Mouse (Mus musculus) cortical plate, adult 2 months (tissue): ENCODE measurements around the gene Henmt1. TPM values are rescaled to one million over a fixed set of nuclear protein-coding genes. Genes with fewer than 3 reads are reported as not detected.

Experiments
- H3K27ac ChIP-seq: fragments of 200-500 bp; 2 replicates; pipeline ENCODE4 v1.5.1; 2012; ENCODE audit warnings: low read length, control low read depth, inconsistent platforms; ENCODE audit not compliant: insufficient read depth
- H3K4me1 ChIP-seq: fragments of 200-500 bp; 2 replicates; pipeline ENCODE4 v1.6.1; 2011; ENCODE audit warnings: low read length; ENCODE audit not compliant: control insufficient read depth, insufficient read depth
- H3K4me3 ChIP-seq: fragments of 200-500 bp; 2 replicates; pipeline ENCODE4 v1.5.1; 2011; ENCODE audit warnings: mild to moderate bottlenecking, low read length, control low read depth; ENCODE audit not compliant: insufficient read depth
- CTCF ChIP-seq: fragments of 200-500 bp; IDR thresholded peaks from 2 replicates; pipeline ENCODE4 v1.5.1; 2011; ENCODE audit warnings: mild to moderate bottlenecking, control low read depth, low read length; ENCODE audit not compliant: insufficient read depth; ENCODE audit errors: extremely low read depth
- POLR2A ChIP-seq: fragments of 200-500 bp; IDR thresholded peaks from 2 replicates; pipeline ENCODE4 v1.6.1; 2011; ENCODE audit warnings: mild to moderate bottlenecking, low read length, control low read depth; ENCODE audit not compliant: insufficient read depth; ENCODE audit errors: extremely low read depth
- polyA plus RNA-seq: library from polyadenylated mRNA; depleted of rRNA; stranded (reverse); fragments of >200 nt; gene quantifications from 2 replicates; pipeline ENCODE4 v1.2.3, GENCODE M21; 2012

Henmt1 gene
- polyA plus RNA-seq, 1 experiment: 1.7 TPM

GRCm38 (mm10) chr3:108964361-108965044, 24.8 kb downstream of the Henmt1 start:
- Histone ChIP-seq H3K4me3 (no peak overlapping the region), H3K4me1 (peaks cover 7% of the 10 kb centered on the region), H3K27ac (no peak overlapping the region)
- no peak for TF ChIP-seq POLR2A
- 0 out of 2 replicates have a peak, but pooled peaks have one; percentile 10 for TF ChIP-seq CTCF

DNA sequence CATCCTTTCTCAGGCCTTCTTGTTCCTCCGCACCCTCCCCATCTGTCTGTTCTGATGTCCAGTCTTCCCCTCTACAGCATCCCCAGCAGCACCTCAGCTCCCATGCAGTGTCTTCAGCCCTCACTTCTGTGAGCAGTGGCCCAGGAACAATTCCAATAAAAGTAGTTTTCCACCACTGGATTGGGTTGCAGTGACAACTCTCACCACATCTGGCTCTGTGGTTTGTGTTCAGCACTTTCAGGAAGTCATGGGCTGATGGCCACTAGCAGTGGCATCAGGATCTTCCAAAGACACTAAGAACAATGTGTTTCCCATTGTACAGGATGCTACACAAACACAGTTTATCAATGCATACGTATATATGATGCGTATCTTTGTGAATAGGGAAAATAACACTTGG, 26.4 kb downstream of the Henmt1 start:
- H3K4me3 ChIP-seq: no peak overlapping the region
- no peak for TF ChIP-seq CTCF
- TF ChIP-seq POLR2A: no peak
- peaks cover 7% of the 10 kb centered on the region for H3K4me1 ChIP-seq
- no peak overlapping the region for H3K27ac ChIP-seq

DNA sequence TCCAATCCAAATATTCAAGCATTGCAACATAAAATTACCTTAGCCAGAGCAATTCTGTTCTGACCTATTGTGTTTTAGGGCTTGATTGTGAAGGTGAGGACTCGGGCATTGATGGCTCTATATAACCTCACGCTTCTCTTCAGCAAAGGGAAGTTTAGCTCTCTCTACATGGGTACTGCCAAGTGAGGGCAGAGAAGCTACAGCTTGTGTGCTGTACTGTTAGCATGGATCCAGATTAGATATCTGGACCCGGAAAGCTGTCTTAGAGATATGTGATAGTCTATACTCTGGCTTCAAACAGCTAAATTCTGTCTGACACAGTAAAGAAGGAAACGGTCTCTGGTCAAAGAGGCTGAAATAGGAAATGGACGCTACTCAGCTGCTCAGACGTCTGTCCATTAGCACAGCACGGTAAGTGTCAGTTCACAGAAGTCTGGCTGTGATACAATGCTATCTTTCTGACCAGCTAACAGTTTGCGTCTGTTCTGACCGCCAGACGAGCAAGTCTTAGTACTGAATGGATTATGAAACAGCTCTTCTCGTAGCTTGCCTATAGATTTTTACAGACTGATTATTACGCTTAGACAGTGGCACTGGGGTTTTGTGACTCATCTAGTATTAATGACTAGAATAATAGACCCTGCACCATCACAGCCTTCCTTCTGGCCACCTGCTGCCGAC, 34.4 kb downstream of the Henmt1 start:
- Histone ChIP-seq H3K27ac (no peak overlapping the region), H3K4me3 (no peak overlapping the region), H3K4me1 (no peaks in the 10 kb centered on the region)
- TF ChIP-seq CTCF: no peak
- TF ChIP-seq POLR2A: no peak

DNA sequence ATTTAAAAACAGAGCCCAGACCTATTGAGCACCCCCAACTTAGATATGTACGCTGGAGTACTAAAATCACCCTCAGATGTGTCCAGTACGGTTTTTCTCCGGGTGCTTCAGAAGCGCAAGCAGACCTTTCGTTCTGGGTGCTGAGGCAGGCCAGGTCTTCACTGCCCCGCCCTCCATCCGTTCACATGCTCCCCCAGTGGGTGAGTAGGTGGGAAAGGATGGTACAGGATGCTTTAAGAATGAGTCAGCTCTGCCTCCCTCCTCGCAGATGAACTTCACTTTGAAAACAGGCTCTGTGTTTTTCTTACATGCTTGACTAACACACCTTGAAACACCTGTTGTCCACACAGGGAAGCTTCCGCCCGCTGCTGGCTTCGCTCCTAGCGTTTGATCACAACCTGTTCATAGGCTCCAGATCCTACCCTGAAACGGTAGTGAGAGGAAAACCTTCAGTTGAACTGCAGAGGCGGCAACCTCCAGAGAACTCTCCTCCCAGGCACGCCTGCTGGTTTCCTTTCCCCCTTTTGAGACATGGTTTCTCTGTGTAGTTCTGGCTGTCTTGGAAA, 35.3 kb downstream of the Henmt1 start:
- Histone ChIP-seq H3K4me3 (no peak overlapping the region), H3K4me1 (no peaks in the 10 kb centered on the region), H3K27ac (no peak overlapping the region)
- TF ChIP-seq POLR2A: no peak
- no peak for TF ChIP-seq CTCF

GRCm38 (mm10) chr3:108977340-108978030, 37.8 kb downstream of the Henmt1 start:
- Histone ChIP-seq H3K27ac (no peak overlapping the region), H3K4me3 (no peak overlapping the region), H3K4me1 (no peaks in the 10 kb centered on the region)
- TF ChIP-seq CTCF (peak; percentile 41), POLR2A (no peak)

DNA sequence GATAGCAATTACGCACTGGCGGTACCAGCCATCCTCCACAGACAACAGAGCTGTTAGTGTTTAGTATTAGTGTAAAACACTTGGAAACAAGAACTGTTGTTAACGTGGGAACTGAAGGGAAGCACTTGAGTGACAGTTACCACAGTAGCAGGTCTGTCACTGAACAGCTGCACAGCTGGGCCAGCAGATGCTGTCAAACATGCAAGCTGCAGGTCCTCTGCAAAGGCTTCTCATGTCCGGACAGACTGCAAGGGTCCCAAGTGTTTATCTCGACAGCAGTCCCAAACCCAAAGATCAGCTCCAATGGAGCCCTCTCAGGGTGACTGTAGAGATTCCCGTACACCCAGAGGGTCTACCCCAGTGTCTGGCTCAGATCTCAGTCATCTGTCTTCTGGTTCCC, 42.3 kb downstream of the Henmt1 start:
- Histone ChIP-seq H3K27ac (no peak overlapping the region), H3K4me3 (no peak overlapping the region), H3K4me1 (0 out of 2 replicates have a peak, but pooled peaks cover under 1% of the 10 kb centered on the region)
- TF ChIP-seq POLR2A: no peak
- TF ChIP-seq CTCF: no peak

- no peak for TF ChIP-seq POLR2A
- no peak for TF ChIP-seq CTCF
- Histone ChIP-seq H3K4me1 (0 out of 2 replicates have a peak, but pooled peaks cover 2% of the 10 kb centered on the region), H3K4me3 (no peak overlapping the region)
Observed at GRCm38 (mm10) chr3:108983989-108984388, 44.3 kb downstream of the Henmt1 start.

DNA sequence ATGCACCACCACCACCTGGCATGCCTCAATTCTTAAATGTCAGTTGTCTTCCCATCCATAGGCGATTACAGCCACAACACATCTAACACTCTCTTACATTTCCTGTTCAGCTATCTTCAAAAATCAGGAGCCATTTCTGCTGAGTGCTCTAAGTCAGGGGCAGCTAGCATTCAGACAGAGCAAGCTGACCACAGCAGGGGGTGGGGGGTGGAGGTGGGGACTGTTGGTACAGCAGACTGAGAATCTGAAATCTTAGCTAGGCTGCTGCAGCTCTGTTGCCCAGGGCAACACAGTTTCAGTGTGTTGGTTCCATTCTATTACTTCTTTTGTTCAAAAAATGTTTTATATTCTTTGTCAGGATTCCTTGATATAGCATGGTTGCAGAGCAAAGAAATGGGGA, 46.9 kb downstream of the Henmt1 start:
- no peak for TF ChIP-seq CTCF
- TF ChIP-seq POLR2A: no peak
- Histone ChIP-seq H3K4me1 (0 out of 2 replicates have a peak, but pooled peaks cover 2% of the 10 kb centered on the region), H3K4me3 (no peak overlapping the region), H3K27ac (no peak overlapping the region)

More at GRCm38 (mm10) chr3:108983989-108984388, 44.3 kb downstream of the Henmt1 start:
- no peak overlapping the region for H3K27ac ChIP-seq

DNA sequence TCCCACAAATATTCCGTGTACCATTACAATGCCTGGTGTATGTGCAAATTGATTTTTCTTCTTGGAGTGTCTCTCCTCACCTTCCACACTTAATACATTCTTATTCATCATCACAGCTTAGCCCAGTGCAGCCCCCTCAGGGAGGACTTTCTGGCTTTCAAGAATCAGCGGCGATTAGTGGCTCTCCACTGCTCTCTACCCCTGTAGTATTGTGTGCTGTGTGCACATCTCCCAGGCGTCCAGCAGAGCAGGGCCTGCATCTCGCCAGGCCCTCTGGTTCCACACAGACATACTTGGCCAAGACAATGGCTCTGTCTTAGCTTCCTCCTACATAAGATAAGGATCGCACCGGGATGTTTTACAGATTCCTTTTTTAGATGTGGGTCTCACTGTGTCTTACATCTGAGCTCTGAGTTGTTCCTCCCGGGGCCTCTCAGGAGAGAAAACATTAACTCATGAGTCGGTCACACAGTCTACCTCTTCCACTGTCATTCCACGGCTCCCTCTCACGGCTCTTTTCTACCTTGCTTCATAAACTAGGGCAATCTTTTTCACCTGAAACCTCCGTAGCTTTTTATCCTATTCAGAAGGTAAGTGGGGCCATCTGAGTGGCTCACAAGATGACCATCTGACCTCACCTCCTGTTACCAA, 47.5 kb downstream of the Henmt1 start:
- Histone ChIP-seq H3K4me1 (0 out of 2 replicates have a peak, but pooled peaks cover 2% of the 10 kb centered on the region), H3K4me3 (no peak overlapping the region), H3K27ac (0 out of 2 replicates have a peak overlapping the region, but pooled peaks have one; percentile 19)
- TF ChIP-seq CTCF (no peak), POLR2A (no peak)
